Mouse (Mus musculus): ENCODE measurements at regions not wholly inside any gene's neighbourhood (a gene's known extent, or its start where the extent isn't known, plus 50 kb on each side); places are given as distances from the start of the nearest gene placed in this dataset.
A peak's percentile ranks its signal among the peaks of the same experiment; 100 is the strongest.

- DNase-seq: no peak
These were observed 112.5 kb upstream of the Lhx5 start for GRCm38 (mm10) chr5:120318951-120319350.

DNA sequence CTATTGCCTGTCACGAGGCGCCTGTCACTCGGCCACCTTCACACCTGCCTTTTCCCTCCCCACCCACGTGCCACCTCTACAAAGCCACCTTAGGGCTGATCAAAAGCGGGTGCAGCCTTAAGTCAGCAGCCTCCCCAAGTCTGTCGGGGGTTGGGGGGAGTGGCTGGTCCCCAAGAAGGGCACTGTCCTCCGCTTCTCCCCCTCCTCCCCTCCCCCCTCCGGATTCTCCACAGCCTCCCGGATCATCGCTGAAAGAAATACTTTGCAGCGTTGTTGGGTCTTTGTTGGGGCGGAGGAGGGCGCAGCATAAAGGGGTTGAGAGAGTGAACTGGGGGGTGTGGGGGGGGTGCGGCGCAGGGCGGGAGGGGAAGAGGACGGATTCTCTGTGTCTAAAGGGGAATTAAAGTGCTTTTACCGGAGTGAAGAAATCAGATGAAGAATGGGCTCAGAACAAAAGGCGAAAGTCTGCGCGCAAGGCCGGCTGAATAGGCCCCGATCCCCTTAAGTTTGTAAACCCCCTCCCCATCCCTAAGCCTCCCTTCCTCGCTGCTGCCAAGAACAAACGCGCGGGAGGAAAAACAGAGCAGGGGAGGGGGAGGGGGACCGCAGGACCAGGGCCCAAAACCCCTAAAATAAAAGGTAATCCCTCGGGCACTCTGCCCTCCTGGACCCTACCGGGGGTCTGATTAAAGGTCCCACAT lies 109.3 kb upstream of the Lhx5 start:
- DNase-seq: no peak

GRCm38 (mm10) chr5:120322732-120323316 lies 108.7 kb upstream of the Lhx5 start:
- no peak for DNase-seq

GRCm38 (mm10) chr5:120324111-120324510 lies 107.4 kb upstream of the Lhx5 start:
- DNase-seq: no peak

DNA sequence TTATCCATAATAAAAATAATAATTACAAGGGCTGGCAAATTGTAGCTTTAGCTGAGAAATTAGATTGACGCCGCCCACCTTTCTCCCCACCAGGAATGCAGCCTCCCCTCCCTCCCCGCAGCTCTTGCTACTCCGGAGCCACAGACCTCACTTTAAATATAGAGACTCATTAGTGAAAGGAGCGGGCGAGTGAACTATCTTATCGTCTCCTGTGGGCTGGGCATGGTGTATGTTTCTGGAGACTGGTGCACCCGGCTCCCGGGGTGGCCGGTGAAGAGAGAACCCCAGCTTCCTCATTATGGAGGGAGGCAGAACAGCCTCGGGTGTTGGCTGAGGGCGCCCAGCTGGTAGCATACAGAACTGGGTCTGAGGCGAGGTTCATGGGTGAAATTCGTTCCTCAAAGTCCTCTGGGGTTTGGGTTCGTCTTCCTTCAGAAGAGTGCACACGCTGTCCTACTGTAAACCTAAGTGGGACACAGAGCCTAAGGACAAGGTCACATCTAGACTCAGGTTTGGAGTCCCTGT lies 106.1 kb upstream of the Lhx5 start:
- DNase-seq: no peak

DNA sequence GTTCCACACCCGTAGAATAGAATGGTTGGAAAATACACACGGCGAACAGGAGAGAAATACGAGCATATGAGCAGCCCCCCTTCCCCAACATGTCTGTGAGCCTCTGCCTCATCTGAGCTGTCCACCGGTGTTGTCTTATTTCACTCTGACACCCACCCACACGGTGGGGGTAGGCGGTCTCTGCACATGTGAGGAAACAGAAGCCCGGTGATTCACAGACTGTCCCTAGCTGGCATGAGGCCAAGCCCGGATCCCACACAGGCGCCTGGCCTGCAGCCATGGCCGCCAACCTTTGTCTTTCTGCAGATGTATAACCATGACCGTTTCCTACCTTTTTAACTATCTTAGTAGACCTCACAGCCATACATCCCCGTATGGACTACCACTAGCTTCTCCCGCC lies 99.5 kb upstream of the Lhx5 start:
- peak; percentile 33 for DNase-seq

- no peak for DNase-seq
These were observed 92.3 kb upstream of the Lhx5 start for GRCm38 (mm10) chr5:120339162-120339561.

- DNase-seq: no peak
These were observed 90.7 kb upstream of the Lhx5 start for GRCm38 (mm10) chr5:120340696-120341231.

DNA sequence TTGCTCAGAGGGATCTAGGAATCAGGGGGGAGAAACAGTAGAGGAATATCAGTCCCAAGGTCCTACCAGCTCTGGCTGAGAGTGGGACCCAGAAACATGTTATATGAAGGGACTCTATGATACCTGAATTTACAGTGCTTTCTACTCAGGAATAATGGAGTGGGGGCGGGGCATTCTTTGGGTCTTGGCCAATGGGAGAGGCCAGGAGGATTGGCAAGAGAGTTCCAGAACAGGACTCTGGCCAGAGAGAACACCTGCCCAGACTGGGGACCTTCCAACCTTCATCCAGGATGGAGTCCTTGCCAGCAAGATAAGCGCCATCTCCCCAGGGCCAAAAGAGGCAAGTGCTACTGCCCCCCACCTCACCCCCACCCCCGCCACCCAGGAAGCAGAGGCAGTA lies 81.0 kb upstream of the Lhx5 start:
- DNase-seq: no peak

- no peak for DNase-seq
These were observed 79.7 kb upstream of the Lhx5 start for GRCm38 (mm10) chr5:120351827-120352226.

- DNase-seq: no peak
These were observed 77.8 kb upstream of the Lhx5 start for GRCm38 (mm10) chr5:120353657-120354056.

DNA sequence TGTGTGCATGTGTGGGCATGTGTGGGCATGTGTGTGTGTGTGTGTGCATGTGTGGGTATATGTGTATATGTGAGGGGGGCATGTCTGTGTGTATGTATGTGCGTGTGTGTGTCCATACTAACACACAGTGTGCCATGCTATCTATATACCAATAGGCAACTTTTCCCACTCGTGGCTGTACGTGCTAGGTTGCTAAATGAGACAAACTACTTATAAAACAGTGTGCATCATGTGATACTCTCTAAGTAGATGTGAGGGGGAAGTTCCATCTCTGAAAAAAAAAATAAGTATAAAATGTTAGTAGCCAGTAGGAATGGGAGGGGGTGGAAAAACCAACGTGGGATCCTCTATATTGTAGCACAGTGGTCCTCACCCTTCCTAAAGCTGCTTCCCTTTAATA lies 74.5 kb upstream of the Lhx5 start:
- no peak for DNase-seq

- DNase-seq: no peak
These were observed 73.3 kb upstream of the Lhx5 start for GRCm38 (mm10) chr5:120358084-120358690.

DNA sequence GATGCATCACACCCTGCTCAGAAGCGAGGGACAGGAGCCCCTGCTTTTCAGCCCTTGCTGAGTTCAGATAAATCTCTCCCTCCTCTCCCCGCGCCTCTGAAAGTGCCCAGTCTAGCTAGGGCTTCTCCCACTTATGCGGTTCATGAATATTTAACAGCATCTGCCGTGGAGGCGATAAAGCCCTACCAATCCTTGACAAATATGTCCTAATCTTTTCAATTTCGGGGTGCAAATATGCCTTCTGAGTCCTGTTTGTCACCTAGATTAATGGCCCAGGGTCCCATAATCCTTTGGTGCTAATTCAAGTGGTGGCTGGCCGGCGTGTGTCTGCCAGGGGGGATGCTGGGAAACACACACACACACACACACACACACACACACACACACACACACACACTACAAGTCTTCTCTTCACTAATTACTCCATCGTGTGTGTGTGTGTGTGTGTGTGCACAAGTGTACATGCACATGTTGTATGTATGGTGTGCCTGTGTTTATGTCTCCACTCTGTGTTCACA lies 65.5 kb upstream of the Lhx5 start:
- DNase-seq: peak; percentile 22

DNA sequence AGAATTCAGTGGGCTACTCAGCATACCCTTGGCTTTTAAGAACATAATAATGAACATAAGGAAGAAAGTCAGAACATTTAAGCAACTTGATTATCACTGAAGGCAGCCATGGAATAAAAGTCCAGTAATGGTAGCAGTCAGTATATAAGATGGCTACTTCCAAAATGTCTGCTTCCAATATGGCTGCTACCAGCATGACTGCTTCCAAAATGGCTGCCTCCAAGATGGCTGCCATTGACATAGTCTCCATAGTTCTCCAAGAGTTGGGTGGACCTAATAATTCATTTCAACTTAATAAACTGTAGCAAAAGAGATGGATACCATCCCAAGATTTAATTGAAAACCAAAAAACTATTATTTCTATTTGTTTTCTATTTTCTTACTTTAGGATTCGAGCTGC lies 62.7 kb upstream of the Lhx5 start:
- no peak for DNase-seq

- DNase-seq: no peak
These were observed 60.2 kb upstream of the Lhx5 start for GRCm38 (mm10) chr5:120371176-120371819.

- DNase-seq: no peak
These were observed 58.1 kb upstream of the Lhx5 start for GRCm38 (mm10) chr5:120373426-120373825.

All from right cerebral cortex, postnatal 4 days (tissue).